Mouse (Mus musculus) embryonic facial prominence, embryonic 11.5 days (tissue): Measurements from ENCODE around the gene Polr2e. TPM values are rescaled to one million over a fixed set of nuclear protein-coding genes. Genes with fewer than 3 reads are reported as not detected.

Experiments
- ATAC-seq: fragments of 200-750 bp; cut with Nextera tagmentation; replicated peaks from 2 replicates; pipeline ENCODE4 v1.8.0; 2017; ENCODE audit warnings: low read depth; ENCODE audit not compliant: insufficient number of reproducible peaks, low FRiP score, low TSS enrichment
- DNase-seq: peaks from one replicate; pipeline ENCODE4 v3.0.0-alpha.2; 2015; ENCODE audit warnings: low spot score
- H3K27ac ChIP-seq: fragments of 300-500 bp; sonication (generic); replicated peaks from 2 replicates; pipeline ENCODE4 v1.5.1; 2014; ENCODE audit warnings: mild to moderate bottlenecking, low read depth, low read length, control low read depth
- H3K27me3 ChIP-seq: fragments of 300-500 bp; sonication (generic); 2 replicates; pipeline ENCODE4 v1.6.1; 2014; ENCODE audit warnings: mild to moderate bottlenecking, low read length, moderate library complexity, mixed read lengths; ENCODE audit not compliant: control insufficient read depth, insufficient read depth
- H3K36me3 ChIP-seq: fragments of 300-500 bp; sonication (generic); replicated peaks from 2 replicates; pipeline ENCODE4 v1.6.1; 2014; ENCODE audit warnings: low read depth, mild to moderate bottlenecking, low read length, moderate library complexity, mixed read lengths; ENCODE audit not compliant: control insufficient read depth, insufficient read depth
- H3K4me1 ChIP-seq: fragments of 300-500 bp; sonication (generic); 2 replicates; pipeline ENCODE4 v1.6.1; 2014; ENCODE audit warnings: low read length, mixed read lengths; ENCODE audit not compliant: control insufficient read depth, insufficient read depth
- H3K4me2 ChIP-seq: fragments of 300-500 bp; sonication (generic); 2 replicates; pipeline ENCODE4 v1.6.1; 2014; ENCODE audit warnings: low read depth, mild to moderate bottlenecking, control low read depth, low read length, moderate library complexity
- H3K4me3 ChIP-seq: fragments of 300-500 bp; sonication (generic); 2 replicates; pipeline ENCODE4 v1.5.1; 2014; ENCODE audit warnings: low read depth, low read length, control low read depth
- H3K9ac ChIP-seq: fragments of 300-500 bp; sonication (generic); replicated peaks from 2 replicates; pipeline ENCODE4 v1.6.1; 2014; ENCODE audit warnings: mild to moderate bottlenecking, control low read depth, low read length
- H3K9me3 ChIP-seq: fragments of 300-500 bp; sonication (generic); replicated peaks from 2 replicates; pipeline ENCODE4 v1.6.1; 2016; ENCODE audit warnings: mild to moderate bottlenecking, low read length, inconsistent platforms, mixed read lengths; ENCODE audit not compliant: control insufficient read depth
- WGBS: fragments of 180-500 bp; shearing (Covaris S2); extraction: QIAGEN DNeasy Blood & Tissue Kit; methylation state at CpG from one replicate; pipeline ENCODE4 v1.1.7; 2014; 5-methylcytosine and 5-hydroxymethylcytosine counted together
- polyA plus RNA-seq: library from polyadenylated mRNA; unstranded; fragments of >200 nt; fragmentation: Nextera tagmentation; extraction: Ambion mirVana; gene quantifications from 2 replicates; pipeline ENCODE4 v1.2.1, GENCODE M21; 2014

Gene Polr2e
- polyA plus RNA-seq, 1 experiment from 2014 or later, result 266 TPM

DNA sequence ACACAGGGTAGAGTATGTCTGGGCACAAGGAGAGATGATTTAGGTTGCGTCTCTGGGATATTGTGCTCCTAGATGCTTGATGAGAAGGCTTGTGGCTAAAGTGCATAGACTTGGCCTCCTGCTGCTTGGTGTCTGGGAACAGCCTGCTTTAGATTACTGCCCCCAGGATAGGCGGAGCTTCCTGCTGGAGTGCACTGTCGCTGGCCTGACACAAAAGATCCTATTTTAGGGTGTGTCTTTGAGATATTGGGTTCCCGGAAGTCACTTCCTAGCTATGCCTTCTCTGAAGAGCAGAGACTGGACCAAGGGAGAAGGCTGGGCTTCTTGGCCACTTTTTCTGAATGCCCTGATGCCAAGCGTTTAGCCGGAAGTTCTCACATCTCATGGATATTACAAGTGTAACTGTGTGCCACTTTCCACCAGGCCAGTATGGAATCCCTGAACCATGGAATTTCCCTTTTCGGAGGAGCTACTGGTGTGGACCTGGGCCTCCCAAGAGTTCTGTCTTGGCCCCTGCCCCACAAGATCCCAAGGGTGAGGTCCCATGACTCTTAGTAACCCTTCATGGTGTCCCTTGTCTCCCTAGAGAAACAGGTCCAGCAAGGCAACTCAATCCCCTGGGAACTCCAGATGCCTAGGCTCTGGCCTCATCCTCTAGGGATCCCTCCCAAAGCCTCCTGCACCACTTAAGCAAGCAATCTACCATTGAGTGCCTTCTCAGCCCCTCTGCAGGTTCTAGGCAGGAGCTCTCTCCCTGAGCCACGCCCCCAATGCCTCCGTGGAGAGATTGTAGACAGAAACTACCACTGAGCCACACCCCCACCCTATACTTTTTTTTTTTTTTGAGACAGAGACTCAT, 36.0 kb downstream of the Polr2e start:
- Histone ChIP-seq H3K9me3 (no peaks in the 10 kb centered on the region), H3K9ac (0 out of 2 replicates have a peak overlapping the region, but pooled peaks have one; percentile 13), H3K36me3 (no peaks in the 10 kb centered on the region), H3K27ac (no peak overlapping the region), H3K4me3 (no peak overlapping the region), H3K27me3 (peaks cover 14% of the 10 kb centered on the region), H3K4me2 (no peak overlapping the region), H3K4me1 (peaks cover 3% of the 10 kb centered on the region; the same call in 1 of the 2 replicates)
- DNase-seq, result peak; percentile 29
- whole genome bisulfite sequencing, result 53% methylated on average over 9 of the region's 9 CpGs
- ATAC-seq, result no peak

DNA sequence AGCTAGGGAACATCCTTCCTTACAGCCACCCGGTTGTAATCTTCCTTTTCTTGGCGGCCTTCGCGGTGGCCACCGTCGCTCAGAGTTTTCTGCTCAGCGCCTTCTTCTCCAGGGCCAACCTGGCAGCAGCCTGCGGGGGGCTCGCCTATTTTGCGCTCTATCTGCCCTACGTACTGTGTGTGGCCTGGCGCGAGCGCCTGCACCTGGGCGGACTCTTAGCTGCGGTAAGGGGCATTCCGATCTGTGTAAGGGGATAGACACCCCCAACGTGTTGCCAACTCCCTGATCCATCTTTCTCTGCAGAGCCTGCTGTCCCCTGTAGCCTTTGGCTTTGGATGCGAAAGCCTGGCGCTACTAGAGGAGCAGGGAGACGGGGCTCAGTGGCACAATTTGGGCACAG, 36.8 kb downstream of the Polr2e start:
- Histone ChIP-seq H3K36me3 (no peaks in the 10 kb centered on the region), H3K9me3 (no peaks in the 10 kb centered on the region), H3K4me2 (no peak overlapping the region), H3K4me1 (peaks cover 3% of the 10 kb centered on the region; the same call in 1 of the 2 replicates), H3K27ac (no peak overlapping the region), H3K4me3 (no peak overlapping the region), H3K27me3 (peaks cover 18% of the 10 kb centered on the region), H3K9ac (no peak overlapping the region; the same call in 1 of the 2 replicates)
- DNase-seq (no peak), ATAC-seq (no peak)
- 21% methylated on average over 21 of the region's 21 CpGs for WGBS

DNA sequence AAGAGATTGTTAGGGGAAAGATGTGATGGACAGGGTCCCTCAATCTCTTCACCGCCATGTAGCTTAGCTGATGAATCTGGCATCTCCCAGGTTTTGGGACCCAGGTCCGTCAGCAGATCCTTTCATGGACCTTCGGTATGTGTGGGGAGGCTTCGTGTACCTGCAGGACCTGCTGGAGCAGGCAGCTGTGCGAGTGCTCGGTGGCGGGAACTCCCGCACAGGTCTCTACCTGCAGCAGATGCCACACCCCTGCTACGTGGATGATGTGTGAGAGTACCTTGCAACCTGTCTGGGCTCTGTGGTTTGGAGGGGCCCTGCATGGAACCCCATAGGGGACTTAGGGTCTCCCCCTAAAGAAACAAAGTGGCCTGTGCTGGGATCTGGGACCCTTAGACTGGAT, 37.6 kb downstream of the Polr2e start:
- no peak overlapping the region for H3K4me3 ChIP-seq
- 71% methylated on average over 9 of the region's 9 CpGs for WGBS

DNA sequence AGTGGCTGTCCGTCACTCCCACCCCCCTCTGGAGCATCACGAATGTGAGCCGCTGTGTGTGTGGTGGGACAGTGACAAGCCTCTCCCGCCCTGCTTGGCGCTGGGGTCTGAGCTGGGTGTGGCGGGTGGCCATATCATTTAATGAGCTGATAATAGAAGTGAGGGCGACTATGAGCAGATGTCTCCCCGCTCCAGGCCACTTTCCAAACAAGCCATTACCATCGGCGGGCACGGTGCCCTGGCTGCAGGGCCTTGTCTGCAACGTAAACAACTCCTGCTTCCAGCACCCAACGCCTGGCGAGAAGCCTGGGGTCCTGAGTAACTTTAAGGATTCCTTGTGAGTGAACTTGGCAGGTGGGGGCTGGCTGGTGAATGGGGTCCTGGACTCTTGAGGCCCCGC, 41.8 kb downstream of the Polr2e start:
- Histone ChIP-seq H3K4me3 (peak overlapping the region; percentile 45), H3K4me1 (no peaks in the 10 kb centered on the region; the same call in 1 of the 2 replicates), H3K36me3 (peaks cover 6% of the 10 kb centered on the region; the same call in 1 of the 2 replicates), H3K9me3 (no peaks in the 10 kb centered on the region), H3K27ac (no peak overlapping the region), H3K27me3 (peaks cover 14% of the 10 kb centered on the region), H3K9ac (peak overlapping the region; percentile 0; the same call in 1 of the 2 replicates), H3K4me2 (peak overlapping the region; percentile 41)
- 4% methylated on average over 15 of the region's 15 CpGs for WGBS
- ATAC-seq (no peak), DNase-seq (no peak)

More for the DNA sequence above, 37.6 kb downstream of the Polr2e start:
- Histone ChIP-seq H3K36me3 (no peaks in the 10 kb centered on the region), H3K4me2 (no peak overlapping the region), H3K9ac (no peak overlapping the region; the same call in 1 of the 2 replicates), H3K27me3 (peaks cover 18% of the 10 kb centered on the region), H3K4me1 (peaks cover 3% of the 10 kb centered on the region; the same call in 1 of the 2 replicates), H3K27ac (no peak overlapping the region), H3K9me3 (no peaks in the 10 kb centered on the region)
- DNase-seq (no peak), ATAC-seq (no peak)

DNA sequence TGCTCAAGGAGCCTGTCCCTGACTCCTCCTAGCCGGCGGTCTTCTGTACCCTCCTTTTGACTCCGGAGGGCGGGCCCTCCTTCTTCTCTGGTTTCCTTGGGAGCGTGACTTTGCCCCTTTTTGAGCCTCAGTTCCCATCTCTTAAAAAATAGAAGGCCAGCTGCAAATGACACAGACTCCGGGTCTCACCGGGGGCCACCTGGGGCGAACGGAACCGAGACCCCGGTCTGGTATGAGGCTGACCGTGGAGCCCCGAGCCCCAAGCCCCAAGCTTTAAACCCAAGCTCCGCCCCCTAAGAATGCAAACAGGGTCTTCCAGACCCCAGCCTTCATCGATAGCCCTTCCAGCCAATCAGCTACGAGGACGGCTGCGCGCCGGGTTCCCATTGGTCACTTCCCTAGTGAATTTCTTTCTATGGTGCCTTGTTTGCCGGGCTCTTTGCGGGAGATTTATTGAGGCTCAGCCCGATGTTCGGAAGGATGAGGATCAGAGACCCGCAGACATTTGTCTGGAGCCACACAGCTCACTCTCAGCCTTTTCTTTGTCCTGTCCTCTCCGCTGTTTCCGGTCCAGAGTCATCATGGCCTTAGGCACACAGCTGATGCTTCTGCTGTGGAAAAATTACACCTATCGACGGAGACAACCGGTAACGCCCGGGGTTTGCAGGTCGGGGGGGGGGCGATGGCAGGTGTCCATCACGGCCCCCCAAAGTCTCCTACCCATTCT, 42.4 kb downstream of the Polr2e start:
- Histone ChIP-seq H3K4me1 (no peaks in the 10 kb centered on the region), H3K4me3 (peak overlapping the region; percentile 45), H3K36me3 (peaks cover 8% of the 10 kb centered on the region; the same call in 1 of the 2 replicates), H3K9me3 (no peaks in the 10 kb centered on the region), H3K27ac (no peak overlapping the region; the same call in 1 of the 2 replicates), H3K4me2 (peak overlapping the region; percentile 41), H3K9ac (no peak overlapping the region), H3K27me3 (peaks cover 8% of the 10 kb centered on the region; the same call in 1 of the 2 replicates)
- DNase-seq (peak; percentile 95), ATAC-seq (peak; percentile 46)
- under 1% methylated on average over 35 of the region's 35 CpGs for WGBS

DNA sequence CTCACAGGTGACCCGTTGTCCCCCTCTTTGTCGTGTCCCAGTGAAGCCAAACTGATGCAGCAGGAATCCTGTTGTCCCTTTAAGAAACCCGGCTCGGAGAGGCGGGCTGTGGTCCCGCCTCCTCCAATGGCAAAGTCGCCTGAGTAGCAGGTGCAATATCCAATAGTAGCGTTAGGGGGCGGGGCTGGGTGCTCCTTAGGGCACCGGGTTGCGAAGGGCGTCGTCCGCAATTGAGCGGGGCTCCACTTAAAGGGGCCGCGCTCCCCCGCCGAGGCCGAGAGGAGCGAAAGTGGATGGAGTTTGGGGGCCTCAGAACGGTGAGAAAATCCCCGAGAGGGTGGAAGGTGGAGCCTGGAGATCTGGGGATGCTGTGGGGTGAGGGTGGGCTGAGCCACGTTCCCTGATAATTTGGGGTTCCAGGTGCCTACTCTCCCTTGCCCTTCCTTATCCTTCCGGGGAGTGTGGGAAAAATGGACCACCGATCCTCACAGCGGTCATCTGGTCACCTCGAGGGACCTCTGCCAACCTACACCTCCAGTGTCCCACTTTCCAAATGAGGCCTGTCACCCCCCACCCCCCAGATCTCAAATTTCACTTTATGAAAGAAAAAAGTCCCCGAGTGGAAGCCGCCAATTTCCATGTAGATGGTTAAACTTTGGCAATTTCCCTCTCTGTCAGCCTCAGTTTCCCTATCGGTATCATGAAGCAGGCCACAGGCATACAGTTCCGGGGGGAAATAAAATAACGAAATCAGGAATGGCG, 43.1 kb downstream of the Polr2e start, which contains the start of gene Abca7:
Gene Abca7 (plus strand): TSS at position 223 of the 762 bp plus-strand sequence.
- H3K27me3 ChIP-seq, result peaks cover 3% of the 10 kb centered on the region; the same call in 1 of the 2 replicates
- peak; percentile 80 for ATAC-seq
- H3K4me3 ChIP-seq, result peak within 1 kb of the TSS; percentile 45
- H3K4me2 ChIP-seq, result peak within 1 kb of the TSS; percentile 41
- no peaks in the 10 kb centered on the region for H3K4me1 ChIP-seq
- peak; percentile 100 for DNase-seq
- under 1% methylated on average over 31 of the region's 34 CpGs for WGBS
- peak within 1 kb of the TSS; percentile 54 for H3K9ac ChIP-seq
- H3K9me3 ChIP-seq, result no peaks in the 10 kb centered on the region
- H3K27ac ChIP-seq, result no peak within 1 kb of the TSS; the same call in 1 of the 2 replicates
- H3K36me3 ChIP-seq, result peaks cover 13% of the 10 kb centered on the region; the same call in 1 of the 2 replicates

DNA sequence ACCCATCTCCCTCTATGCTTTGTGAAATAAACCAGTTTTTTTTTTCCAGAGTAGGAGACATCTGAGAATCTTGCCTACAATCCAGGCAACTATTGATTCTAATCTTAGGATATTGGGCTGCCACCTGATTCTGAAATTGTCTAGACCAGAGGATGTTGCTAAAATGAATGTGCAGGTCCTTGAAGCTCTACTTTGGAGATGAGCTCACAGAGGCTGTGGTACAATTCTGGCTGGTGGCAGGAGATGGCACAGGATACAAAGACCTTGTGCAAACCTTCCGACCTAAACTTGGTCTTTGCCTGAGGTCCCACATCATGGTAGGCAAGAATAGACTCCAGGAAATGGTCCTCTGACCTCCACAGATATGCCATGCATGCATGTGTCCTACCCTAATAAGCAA, 44.0 kb downstream of the Polr2e start:
- Histone ChIP-seq H3K27me3 (peaks cover 3% of the 10 kb centered on the region; the same call in 1 of the 2 replicates), H3K9ac (no peak overlapping the region), H3K4me3 (no peak overlapping the region), H3K27ac (no peak overlapping the region), H3K36me3 (peaks cover 13% of the 10 kb centered on the region; the same call in 1 of the 2 replicates), H3K4me1 (no peaks in the 10 kb centered on the region), H3K4me2 (no peak overlapping the region), H3K9me3 (no peaks in the 10 kb centered on the region)
- DNase-seq (no peak), ATAC-seq (no peak)
- 83% methylated on average over 1 of the region's 1 CpGs for WGBS
